Mouse (Mus musculus) heart, postnatal 25 days (tissue): ENCODE measurements at regions not wholly inside any gene's neighbourhood (a gene's known extent, or its start where the extent isn't known, plus 50 kb on each side); places are given as distances from the start of the nearest gene placed in this dataset.

Source experiments
- DNase-seq: peaks from one replicate; pipeline ENCODE4 v3.0.0; 2022; ENCODE audit warnings: low spot score
- intact Hi-C: fragments of 180-260 bp; cut with DNase I; formaldehyde crosslinking; loops from one replicate; pipeline ENCODE4 v1.15.1; 2025

GRCm38 (mm10) chr17:84036056-84036455 lies 151.7 kb downstream of the Zfp36l2 start:
- no peak for DNase-seq
- intact Hi-C loops, result no loop called here

DNA sequence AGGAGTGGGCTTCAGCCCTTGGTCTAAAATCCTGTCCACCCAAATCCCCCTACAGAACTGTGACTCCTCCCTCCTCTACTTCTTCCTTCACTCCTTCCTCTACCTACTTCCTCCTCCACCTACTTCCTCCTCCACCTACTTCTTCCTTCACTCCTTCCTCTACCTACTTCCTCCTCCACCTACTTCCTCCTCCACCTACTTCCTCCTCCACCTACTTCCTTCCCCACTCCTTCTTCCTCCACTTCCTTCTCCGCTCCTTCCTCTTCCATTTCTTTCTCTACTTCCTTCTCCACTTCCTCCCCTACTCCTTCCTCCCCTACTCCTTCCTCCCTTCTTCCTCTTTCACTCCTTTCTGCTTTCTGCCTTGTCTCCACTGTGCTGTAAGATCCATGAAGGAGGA lies 152.9 kb downstream of the Zfp36l2 start:
- DNase-seq, result no peak
- intact Hi-C loops, result no loop called here

DNA sequence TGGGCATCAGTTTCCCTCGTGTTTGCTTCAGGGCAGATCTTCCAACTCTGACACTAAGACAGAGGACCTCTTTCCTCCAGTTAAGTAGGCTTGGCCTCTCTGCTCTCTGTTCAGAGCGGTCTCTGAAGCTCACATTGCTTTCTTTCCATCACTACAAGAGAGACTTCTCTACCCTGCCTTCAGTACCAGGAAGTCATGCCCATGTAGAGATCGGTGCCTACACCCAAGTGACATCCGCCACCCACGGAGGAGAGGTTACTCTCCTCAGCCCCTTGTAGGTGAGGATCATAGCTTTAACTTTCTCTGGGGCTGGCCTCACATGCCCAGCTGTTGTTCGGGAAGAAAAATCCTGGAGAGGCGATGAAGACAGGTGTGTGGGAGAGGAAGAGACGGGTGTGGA lies 155.3 kb downstream of the Zfp36l2 start:
- DNase-seq, result no peak
- intact Hi-C loops, result no loop called here

DNA sequence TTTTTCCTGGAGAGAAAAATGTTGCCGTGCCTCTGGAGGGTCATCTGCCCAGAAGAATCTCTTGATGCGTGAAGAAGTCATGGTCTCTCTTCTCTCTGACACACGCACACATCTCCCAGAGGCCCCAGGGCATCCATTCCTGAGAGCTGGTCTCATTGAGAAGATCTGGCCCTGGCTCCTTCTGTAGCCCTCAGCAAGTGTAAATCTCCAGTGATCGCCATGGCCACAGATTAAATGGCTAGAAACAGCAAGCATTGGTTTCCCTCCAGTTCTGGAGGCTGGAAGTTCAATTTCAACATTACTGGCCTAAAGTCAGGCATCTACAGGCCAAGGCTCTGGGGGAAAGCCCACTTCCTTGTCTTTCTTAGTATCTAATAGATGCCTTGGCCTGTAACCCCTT lies 155.9 kb downstream of the Zfp36l2 start:
- no peak for DNase-seq
- intact Hi-C loops, result loop anchor here (2.0 kb wide), 2 partner anchors 51 to 83 kb away; no protein-coding TSS in a partner anchor

DNA sequence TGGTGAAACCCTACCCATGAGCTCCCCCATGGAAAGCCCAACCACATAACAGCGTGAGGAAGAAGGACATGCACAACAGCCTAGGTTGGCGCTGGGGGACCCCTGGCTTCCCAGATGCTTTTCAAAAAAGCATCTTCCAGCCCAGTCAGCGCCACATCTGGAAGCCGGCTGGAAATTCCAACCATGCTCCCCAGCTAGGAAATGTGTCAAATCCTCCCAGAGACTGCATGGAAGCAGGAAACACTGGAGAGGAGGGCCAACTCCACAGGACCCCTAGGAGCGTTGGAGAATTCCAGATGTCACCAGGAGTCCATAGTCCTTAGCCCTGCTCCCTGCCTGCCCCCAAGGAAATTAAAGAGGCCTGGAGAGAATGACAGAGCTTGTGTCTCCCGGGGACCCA lies 156.4 kb downstream of the Zfp36l2 start:
- intact Hi-C loops, result loop anchor here (2.0 kb wide), 2 partner anchors 51 to 83 kb away; no protein-coding TSS in a partner anchor
- DNase-seq, result no peak

DNA sequence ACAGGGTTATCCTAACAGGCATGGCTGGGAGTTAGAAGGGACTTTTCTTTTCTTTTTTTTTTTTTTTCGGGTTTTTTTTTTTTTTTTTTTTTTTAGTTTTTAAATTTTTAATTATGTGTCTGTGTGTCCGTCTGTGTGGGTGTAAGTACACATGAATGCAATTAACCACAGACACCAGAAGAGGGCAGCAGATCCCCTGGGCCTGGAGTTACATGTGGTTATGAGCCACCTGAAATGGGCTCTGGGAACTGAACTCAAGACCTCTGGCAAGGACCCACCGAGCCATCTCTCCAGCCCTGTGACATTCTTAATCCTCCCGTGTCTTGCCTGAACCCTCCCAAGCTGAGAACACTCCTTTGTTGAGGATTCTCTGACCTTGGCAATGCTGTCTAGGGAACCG lies 157.0 kb downstream of the Zfp36l2 start:
- intact Hi-C loops, result loop anchor here (2.0 kb wide), 2 partner anchors 52 to 84 kb away; no protein-coding TSS in a partner anchor
- DNase-seq, result no peak

- intact Hi-C loops, result loop anchor here (1.0 to 5.0 kb wide), 4 partner anchors 56 to 354 kb away; no protein-coding TSS in a partner anchor
- DNase-seq, result peak; percentile 64
Measured at GRCm38 (mm10) chr17:84028157-84028970, 159.4 kb downstream of the Zfp36l2 start.

- intact Hi-C loops, result loop anchor here (5.0 kb wide), 2 partner anchors 55 to 355 kb away; no protein-coding TSS in a partner anchor
- no peak for DNase-seq
Measured at GRCm38 (mm10) chr17:84027275-84027674, 160.5 kb downstream of the Zfp36l2 start.

DNA sequence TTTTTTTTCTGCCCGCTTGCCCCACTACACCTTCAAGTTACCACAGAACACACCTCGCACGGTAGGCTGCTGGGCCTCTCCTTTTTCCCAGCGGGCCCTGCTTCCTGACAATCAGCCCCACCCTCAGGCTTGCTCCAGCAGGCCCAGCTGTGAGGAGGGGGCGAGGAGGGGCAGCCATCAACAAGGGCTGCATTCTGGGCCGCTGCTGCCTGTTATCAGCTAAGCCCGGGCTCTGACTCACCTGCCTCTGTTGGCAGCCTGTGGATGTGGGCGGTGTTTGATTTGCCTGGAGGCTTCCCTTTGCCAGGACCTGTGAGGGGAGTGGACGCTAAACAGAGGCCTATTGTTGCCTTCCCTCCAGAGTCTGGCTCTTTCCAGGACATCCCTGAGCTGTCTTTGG lies 161.6 kb downstream of the Zfp36l2 start:
- DNase-seq, result peak; percentile 71
- intact Hi-C loops, result loop anchor here (5.0 kb wide), 2 partner anchors 54 to 356 kb away; no protein-coding TSS in a partner anchor

DNA sequence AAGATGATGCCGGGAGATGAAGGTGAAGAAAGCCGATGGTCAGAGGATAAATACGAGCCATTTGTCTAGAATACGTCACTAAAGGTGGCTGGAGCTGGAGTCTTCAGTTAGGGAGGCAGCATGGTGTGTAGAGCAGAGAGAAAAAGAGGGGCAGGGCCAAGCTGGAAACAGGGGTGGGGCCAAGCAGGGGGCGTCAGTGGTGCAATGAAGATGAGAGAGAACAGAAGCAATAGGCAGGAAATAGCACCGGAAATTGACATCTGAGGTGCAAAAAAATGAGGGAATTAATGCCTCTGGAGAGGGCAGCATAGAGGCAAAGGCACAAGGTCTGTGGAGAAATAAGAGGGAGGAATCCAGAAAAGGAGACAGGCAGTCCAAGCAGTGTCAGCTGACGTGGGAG lies 165.4 kb downstream of the Zfp36l2 start:
- no peak for DNase-seq
- intact Hi-C loops, result no loop called here

DNA sequence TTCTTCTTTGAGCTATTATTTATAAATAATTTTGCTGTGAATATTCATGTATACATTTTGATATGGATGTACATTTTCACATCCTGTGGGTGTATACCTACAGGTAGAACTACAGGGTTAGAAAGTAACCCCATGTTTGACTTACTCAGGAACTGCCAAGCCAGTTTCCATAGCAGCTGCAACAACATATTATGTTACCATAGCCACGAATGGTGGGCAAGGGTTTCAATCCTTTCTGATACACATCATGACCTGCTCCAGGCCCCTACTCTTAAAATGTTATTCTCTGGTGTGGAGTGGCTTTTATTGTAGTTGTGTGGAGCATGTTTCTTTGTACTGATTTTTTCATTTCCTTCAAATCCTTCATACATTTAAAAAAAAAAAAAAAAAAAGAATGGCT lies 168.9 kb downstream of the Zfp36l2 start:
- intact Hi-C loops, result no loop called here
- DNase-seq, result no peak

GRCm38 (mm10) chr17:84017891-84018290 lies 169.9 kb downstream of the Zfp36l2 start:
- intact Hi-C loops, result no loop called here
- no peak for DNase-seq

GRCm38 (mm10) chr17:84014287-84015039 lies 166.7 kb upstream of the Haao start:
- intact Hi-C loops, result no loop called here
- no peak for DNase-seq

DNA sequence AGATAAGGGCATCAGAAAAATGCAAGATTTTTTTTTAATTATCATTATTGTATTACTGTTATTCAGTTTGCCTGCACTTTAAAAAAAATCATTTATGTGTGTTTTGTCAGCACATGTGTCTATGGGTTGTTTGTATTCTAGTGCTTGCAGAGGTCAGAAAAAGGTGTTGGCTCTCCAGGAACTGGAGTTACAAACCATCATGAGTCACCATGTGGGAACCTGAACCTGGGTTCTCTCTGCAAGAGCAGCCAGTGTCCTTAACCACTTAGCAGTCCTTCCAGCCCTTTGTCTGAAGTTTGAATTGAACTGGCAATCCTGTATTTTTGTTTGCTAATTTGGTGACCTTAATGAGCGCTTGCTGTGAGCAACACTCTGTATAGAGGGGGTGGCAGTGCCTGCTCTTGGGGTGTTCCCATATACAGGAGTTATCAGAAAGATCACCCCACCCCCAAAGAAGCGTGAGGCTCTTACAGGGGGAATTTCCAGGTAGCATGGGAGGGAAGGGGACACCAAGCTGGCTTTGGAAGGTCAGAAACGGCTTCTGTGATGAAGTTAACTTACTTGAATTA lies 162.8 kb upstream of the Haao start:
- intact Hi-C loops, result no loop called here
- DNase-seq, result no peak

DNA sequence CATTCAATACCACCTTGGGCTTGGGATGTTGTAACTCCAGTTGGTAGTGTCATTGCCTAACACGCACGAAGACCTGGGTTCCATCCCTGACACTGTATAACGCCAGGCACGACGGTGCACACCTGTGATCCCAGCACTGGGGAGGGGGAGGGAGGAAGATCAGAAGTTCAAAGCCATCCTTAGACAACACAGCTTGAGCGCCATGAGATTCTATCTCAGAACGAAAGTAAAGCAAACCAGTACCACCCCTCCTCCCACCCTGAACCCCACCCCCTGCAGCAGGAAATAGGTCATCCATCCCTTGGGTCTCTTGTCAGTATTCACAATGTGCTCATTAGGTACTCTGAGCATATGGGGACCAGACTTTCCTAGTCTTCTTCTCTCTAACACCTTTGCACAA lies 162.2 kb upstream of the Haao start:
- intact Hi-C loops, result no loop called here
- DNase-seq, result no peak

- intact Hi-C loops, result no loop called here
- DNase-seq, result no peak
Measured at GRCm38 (mm10) chr17:84009194-84009593, 161.4 kb upstream of the Haao start.

DNA sequence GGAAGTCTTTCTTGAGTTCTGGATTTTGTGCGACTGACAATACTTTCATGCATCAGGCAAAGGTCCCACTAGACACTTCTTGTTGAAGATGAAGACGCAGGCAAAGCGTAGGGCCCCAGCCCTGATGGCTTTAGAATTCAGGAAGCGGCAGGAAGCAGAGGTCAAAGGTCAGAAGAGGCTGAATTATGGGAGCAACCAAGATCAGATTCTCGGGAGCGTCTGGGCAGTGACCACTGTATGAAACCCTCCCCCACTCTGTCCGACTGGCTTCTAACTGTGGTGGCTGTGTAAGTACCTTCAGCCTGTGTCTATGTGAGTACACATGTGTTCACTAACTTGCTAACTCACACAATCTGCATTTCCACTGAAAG lies 160.9 kb upstream of the Haao start:
- intact Hi-C loops, result no loop called here
- no peak for DNase-seq

- intact Hi-C loops, result no loop called here
Measured at GRCm38 (mm10) chr17:84008035-84008681, 160.4 kb upstream of the Haao start.

DNA sequence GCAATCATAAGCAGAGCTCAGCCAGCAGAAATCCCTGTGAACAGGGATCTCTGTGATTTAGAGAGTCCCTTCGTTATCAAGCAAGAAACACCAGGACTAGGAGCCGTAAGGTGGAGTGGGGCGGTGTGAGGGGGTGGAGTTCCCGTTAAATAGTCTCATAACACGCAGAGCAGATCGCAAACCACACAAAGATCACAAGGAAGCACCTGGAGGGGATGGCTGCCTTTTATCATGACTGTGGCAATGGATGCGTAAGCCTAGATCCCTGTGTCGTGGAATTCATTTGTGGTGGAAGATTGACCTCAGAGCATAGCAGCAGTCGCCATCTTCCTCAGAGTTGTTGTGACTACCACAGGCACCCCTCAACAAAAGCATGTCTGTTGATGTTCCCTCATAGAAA lies 159.0 kb upstream of the Haao start:
- DNase-seq, result no peak
- intact Hi-C loops, result no loop called here

More at GRCm38 (mm10) chr17:84008035-84008681, 160.4 kb upstream of the Haao start:
- DNase-seq, result no peak

DNA sequence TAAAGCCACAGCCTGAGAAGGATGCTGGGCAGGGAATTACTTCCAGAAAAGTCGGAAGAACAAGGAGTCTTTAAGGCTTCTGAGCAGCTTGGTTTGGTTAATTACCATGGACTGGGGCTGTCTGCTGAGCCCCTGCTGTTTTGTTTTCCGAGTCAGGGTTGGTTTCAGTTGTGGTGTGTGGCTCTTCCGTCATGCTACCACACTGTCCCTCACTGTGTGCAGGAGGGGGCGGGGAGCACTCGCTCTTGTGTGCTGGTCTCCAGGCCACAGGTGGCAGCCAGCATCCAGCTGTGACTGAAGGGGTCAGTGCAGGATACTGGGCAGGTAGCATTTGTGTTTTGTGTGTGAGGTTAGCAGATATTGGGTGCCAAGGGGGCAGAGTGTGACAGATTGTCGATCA lies 156.5 kb upstream of the Haao start:
- DNase-seq, result no peak
- intact Hi-C loops, result no loop called here
